Mouse (Mus musculus): Measurements from ENCODE around the gene Abcc3. TPM values are rescaled to one million over a fixed set of nuclear protein-coding genes. Genes with fewer than 3 reads are reported as not detected.

The Abcc3 gene
- polyA plus RNA-seq, 1 experiment = 1.9 TPM

GRCm38 (mm10) chr11:94320969-94321930 lies 71.5 kb downstream of the Abcc3 start:
- H3K4me3 ChIP-seq (ENCODE audit: insufficient read depth, low read length) = peak overlapping the region; percentile 81
- peak overlapping the region; percentile 82 for H3K27ac ChIP-seq (ENCODE audit: insufficient read depth, low read length)
- TF ChIP-seq POLR2A (IDR thresholded peaks at IDR 0.05; ENCODE audit: low read depth, low read length) = no peak
- TF ChIP-seq CTCF (IDR thresholded peaks at IDR 0.05; ENCODE audit: borderline replicate concordance, insufficient read depth, low read length) = no peak
- H3K4me1 ChIP-seq (ENCODE audit: control insufficient read depth, insufficient read depth, low read length) = peaks cover 18% of the 10 kb centered on the region

- TF ChIP-seq CTCF (IDR thresholded peaks at IDR 0.05; ENCODE audit: borderline replicate concordance, insufficient read depth, low read length) (no peak), POLR2A (IDR thresholded peaks at IDR 0.05; ENCODE audit: low read depth, low read length) (no peak)
- Histone ChIP-seq H3K27ac (ENCODE audit: insufficient read depth, low read length) (no peak overlapping the region), H3K4me1 (ENCODE audit: control insufficient read depth, insufficient read depth, low read length) (peaks cover 16% of the 10 kb centered on the region), H3K4me3 (ENCODE audit: insufficient read depth, low read length) (no peak overlapping the region)
Measured at GRCm38 (mm10) chr11:94318056-94318455, 74.7 kb downstream of the Abcc3 start.

GRCm38 (mm10) chr11:94317515-94317914 lies 75.3 kb downstream of the Abcc3 start:
- Histone ChIP-seq H3K27ac (ENCODE audit: insufficient read depth, low read length) (no peak overlapping the region), H3K4me3 (ENCODE audit: insufficient read depth, low read length) (no peak overlapping the region), H3K4me1 (ENCODE audit: control insufficient read depth, insufficient read depth, low read length) (peaks cover 12% of the 10 kb centered on the region)
- no peak for TF ChIP-seq POLR2A (IDR thresholded peaks at IDR 0.05; ENCODE audit: low read depth, low read length)
- no peak for TF ChIP-seq CTCF (IDR thresholded peaks at IDR 0.05; ENCODE audit: borderline replicate concordance, insufficient read depth, low read length)

- Histone ChIP-seq H3K4me1 (ENCODE audit: control insufficient read depth, insufficient read depth, low read length) (peaks cover 12% of the 10 kb centered on the region), H3K27ac (ENCODE audit: insufficient read depth, low read length) (no peak overlapping the region), H3K4me3 (ENCODE audit: insufficient read depth, low read length) (no peak overlapping the region)
- TF ChIP-seq CTCF (IDR thresholded peaks at IDR 0.05; ENCODE audit: borderline replicate concordance, insufficient read depth, low read length) = no peak
- no peak for TF ChIP-seq POLR2A (IDR thresholded peaks at IDR 0.05; ENCODE audit: low read depth, low read length)
Measured at GRCm38 (mm10) chr11:94317014-94317413, 75.8 kb downstream of the Abcc3 start.

GRCm38 (mm10) chr11:94316528-94316927 lies 76.3 kb downstream of the Abcc3 start:
- Histone ChIP-seq H3K27ac (ENCODE audit: insufficient read depth, low read length) (no peak overlapping the region), H3K4me3 (ENCODE audit: insufficient read depth, low read length) (no peak overlapping the region), H3K4me1 (ENCODE audit: control insufficient read depth, insufficient read depth, low read length) (peaks cover 15% of the 10 kb centered on the region)
- TF ChIP-seq CTCF (IDR thresholded peaks at IDR 0.05; ENCODE audit: borderline replicate concordance, insufficient read depth, low read length) (no peak), POLR2A (IDR thresholded peaks at IDR 0.05; ENCODE audit: low read depth, low read length) (no peak)

- TF ChIP-seq POLR2A (IDR thresholded peaks at IDR 0.05; ENCODE audit: low read depth, low read length) (no peak), CTCF (IDR thresholded peaks at IDR 0.05; ENCODE audit: borderline replicate concordance, insufficient read depth, low read length) (no peak)
- H3K4me3 ChIP-seq (ENCODE audit: insufficient read depth, low read length) = no peak overlapping the region
- H3K4me1 ChIP-seq (ENCODE audit: control insufficient read depth, insufficient read depth, low read length) = peaks cover 23% of the 10 kb centered on the region
- H3K27ac ChIP-seq (ENCODE audit: insufficient read depth, low read length) = no peak overlapping the region
Measured at GRCm38 (mm10) chr11:94315308-94315707, 77.5 kb downstream of the Abcc3 start.

GRCm38 (mm10) chr11:94314098-94314652 lies 78.6 kb downstream of the Abcc3 start:
- no peak overlapping the region for H3K4me3 ChIP-seq (ENCODE audit: insufficient read depth, low read length)
- no peak overlapping the region for H3K27ac ChIP-seq (ENCODE audit: insufficient read depth, low read length)
- peaks cover 23% of the 10 kb centered on the region for H3K4me1 ChIP-seq (ENCODE audit: control insufficient read depth, insufficient read depth, low read length)
- no peak for TF ChIP-seq POLR2A (IDR thresholded peaks at IDR 0.05; ENCODE audit: low read depth, low read length)
- TF ChIP-seq CTCF (IDR thresholded peaks at IDR 0.05; ENCODE audit: borderline replicate concordance, insufficient read depth, low read length) = no peak

- Histone ChIP-seq H3K4me1 (ENCODE audit: control insufficient read depth, insufficient read depth, low read length) (peaks cover 23% of the 10 kb centered on the region), H3K4me3 (ENCODE audit: insufficient read depth, low read length) (no peak overlapping the region), H3K27ac (ENCODE audit: insufficient read depth, low read length) (no peak overlapping the region)
- TF ChIP-seq POLR2A (IDR thresholded peaks at IDR 0.05; ENCODE audit: low read depth, low read length) (no peak), CTCF (IDR thresholded peaks at IDR 0.05; ENCODE audit: borderline replicate concordance, insufficient read depth, low read length) (no peak)
Measured at GRCm38 (mm10) chr11:94312733-94313132, 80.1 kb downstream of the Abcc3 start.

- no peak overlapping the region for H3K27ac ChIP-seq (ENCODE audit: insufficient read depth, low read length)
- H3K4me1 ChIP-seq (ENCODE audit: control insufficient read depth, insufficient read depth, low read length) = no peaks in the 10 kb centered on the region
- H3K4me3 ChIP-seq (ENCODE audit: insufficient read depth, low read length) = no peak overlapping the region
- TF ChIP-seq POLR2A (IDR thresholded peaks at IDR 0.05; ENCODE audit: low read depth, low read length) = no peak
Measured at GRCm38 (mm10) chr11:94294996-94295845, 97.6 kb downstream of the Abcc3 start.

Other genes with a start within 250 kb of the Abcc3 start
- gene Tob1, start 181.5 kb downstream of the Abcc3 start, polyA plus RNA-seq (2011; ENCODE audit: insufficient read length, low read depth, missing spikeins) = 33.3 and 33.9 TPM in 2 replicates
- gene Wfikkn2, start 147.0 kb downstream of the Abcc3 start, polyA plus RNA-seq (2011; ENCODE audit: insufficient read length, low read depth, missing spikeins) = 0.28 and 1.1 TPM in 2 replicates
- gene Gm21885, start 111.1 kb downstream of the Abcc3 start, polyA plus RNA-seq (2011; ENCODE audit: insufficient read length, low read depth, missing spikeins) = not detected in 2 replicates
- gene Luc7l3, start 71.0 kb downstream of the Abcc3 start, polyA plus RNA-seq (2011; ENCODE audit: insufficient read length, low read depth, missing spikeins) = 75.7 and 88.2 TPM in 2 replicates
- gene Ankrd40, start 65.0 kb downstream of the Abcc3 start, polyA plus RNA-seq (2011; ENCODE audit: insufficient read length, low read depth, missing spikeins) = 79.0 and 83.8 TPM in 2 replicates
- gene Cacna1g, start 81.2 kb upstream of the Abcc3 start, polyA plus RNA-seq (2011; ENCODE audit: insufficient read length, low read depth, missing spikeins) = 31.7 and 38.9 TPM in 2 replicates
- gene Spata20, start 93.2 kb upstream of the Abcc3 start, polyA plus RNA-seq (2011; ENCODE audit: insufficient read length, low read depth, missing spikeins) = not detected in 2 replicates
- gene Epn3, start 107.0 kb upstream of the Abcc3 start, polyA plus RNA-seq (2011; ENCODE audit: insufficient read length, low read depth, missing spikeins) = 0.53 and 1.4 TPM in 2 replicates
- 1.6 and 2.0 TPM in 2 replicates for gene Mycbpap, start 128.7 kb upstream of the Abcc3 start, polyA plus RNA-seq (2011; ENCODE audit: insufficient read length, low read depth, missing spikeins)
- 4.1 and 5.5 TPM in 2 replicates for gene Rsad1, start 156.3 kb upstream of the Abcc3 start, polyA plus RNA-seq (2011; ENCODE audit: insufficient read length, low read depth, missing spikeins)
- not detected in 2 replicates for gene Chad, start 172.1 kb upstream of the Abcc3 start, polyA plus RNA-seq (2011; ENCODE audit: insufficient read length, low read depth, missing spikeins)
- 13.8 and 19.4 TPM in 2 replicates for gene Acsf2, start 208.9 kb upstream of the Abcc3 start, polyA plus RNA-seq (2011; ENCODE audit: insufficient read length, low read depth, missing spikeins)
- 227 and 243 TPM in 2 replicates for gene Lrrc59, start 236.8 kb upstream of the Abcc3 start, polyA plus RNA-seq (2011; ENCODE audit: insufficient read length, low read depth, missing spikeins)

All from embryonic fibroblast, embryonic 13.5 days (primary cell).